Mouse (Mus musculus) forebrain, postnatal 0 days (tissue): Measurements from ENCODE around the gene B4gat1. TPM values are rescaled to one million over a fixed set of nuclear protein-coding genes. Genes with fewer than 3 reads are reported as not detected.

Source experiments
- ATAC-seq: fragments of 200-750 bp; cut with Nextera tagmentation; 2 replicates; pipeline ENCODE4 v1.8.0; 2017; ENCODE audit warnings: mild to moderate bottlenecking, moderate library complexity
- DNase-seq: peaks from one replicate; pipeline ENCODE4 v3.0.0-alpha.2; 2015
- H3K27ac ChIP-seq: fragments of 300-500 bp; sonication (generic); 2 replicates; pipeline ENCODE4 v1.5.1; 2014; ENCODE audit warnings: low read depth, mild to moderate bottlenecking, antibody characterized with exemption, low read length, moderate library complexity, mixed read lengths
- H3K27me3 ChIP-seq: fragments of 300-500 bp; sonication (generic); 2 replicates; pipeline ENCODE4 v1.6.1; 2014; ENCODE audit warnings: mild to moderate bottlenecking, low read length, mixed read lengths; ENCODE audit not compliant: insufficient read depth
- H3K36me3 ChIP-seq: fragments of 300-500 bp; sonication (generic); 2 replicates; pipeline ENCODE4 v1.6.1; 2014; ENCODE audit warnings: mild to moderate bottlenecking, moderate library complexity; ENCODE audit not compliant: insufficient read depth
- H3K4me1 ChIP-seq: fragments of 300-500 bp; sonication (generic); 2 replicates; pipeline ENCODE4 v1.6.1; 2014; ENCODE audit warnings: antibody characterized with exemption; ENCODE audit not compliant: insufficient read depth
- H3K4me2 ChIP-seq: fragments of 300-500 bp; sonication (generic); 2 replicates; pipeline ENCODE4 v1.6.1; 2014; ENCODE audit warnings: low read depth, mild to moderate bottlenecking, moderate library complexity
- H3K4me3 ChIP-seq: fragments of 300-500 bp; sonication (generic); 2 replicates; pipeline ENCODE4 v1.5.1; 2014; ENCODE audit warnings: low read depth, low read length, mixed read lengths
- H3K9ac ChIP-seq: fragments of 300-500 bp; sonication (generic); 2 replicates; pipeline ENCODE4 v1.6.1; 2014; ENCODE audit warnings: mild to moderate bottlenecking
- H3K9me3 ChIP-seq: fragments of 300-500 bp; sonication (generic); 2 replicates; pipeline ENCODE4 v1.6.1; 2016; ENCODE audit warnings: low read length
- CTCF ChIP-seq: sonication (generic); IDR thresholded peaks from 2 replicates; pipeline ENCODE4 v1.5.1; 2016; ENCODE audit warnings: antibody characterized with exemption, control low read depth, low read depth
- WGBS: fragments of 180-500 bp; shearing (Covaris S2); extraction: QIAGEN DNeasy Blood & Tissue Kit; methylation state at CpG from one replicate; pipeline ENCODE4 v1.1.7; 2014; 5-methylcytosine and 5-hydroxymethylcytosine counted together
- polyA plus RNA-seq: library from polyadenylated mRNA; unstranded; fragments of >200 nt; fragmentation: Nextera tagmentation; extraction: Ambion mirVana; gene quantifications from 2 replicates; pipeline ENCODE4 v1.2.1, GENCODE M21; 2015
- total RNA-seq: library from RNA; depleted of rRNA; stranded (reverse); fragments of >200 nt; gene quantifications from 2 replicates; pipeline ENCODE4 v1.2.3, GENCODE M21; 2014

B4gat1 gene
- total and polyA plus RNA-seq, 2 experiments from 2014 or later = 111 to 128 TPM

DNA sequence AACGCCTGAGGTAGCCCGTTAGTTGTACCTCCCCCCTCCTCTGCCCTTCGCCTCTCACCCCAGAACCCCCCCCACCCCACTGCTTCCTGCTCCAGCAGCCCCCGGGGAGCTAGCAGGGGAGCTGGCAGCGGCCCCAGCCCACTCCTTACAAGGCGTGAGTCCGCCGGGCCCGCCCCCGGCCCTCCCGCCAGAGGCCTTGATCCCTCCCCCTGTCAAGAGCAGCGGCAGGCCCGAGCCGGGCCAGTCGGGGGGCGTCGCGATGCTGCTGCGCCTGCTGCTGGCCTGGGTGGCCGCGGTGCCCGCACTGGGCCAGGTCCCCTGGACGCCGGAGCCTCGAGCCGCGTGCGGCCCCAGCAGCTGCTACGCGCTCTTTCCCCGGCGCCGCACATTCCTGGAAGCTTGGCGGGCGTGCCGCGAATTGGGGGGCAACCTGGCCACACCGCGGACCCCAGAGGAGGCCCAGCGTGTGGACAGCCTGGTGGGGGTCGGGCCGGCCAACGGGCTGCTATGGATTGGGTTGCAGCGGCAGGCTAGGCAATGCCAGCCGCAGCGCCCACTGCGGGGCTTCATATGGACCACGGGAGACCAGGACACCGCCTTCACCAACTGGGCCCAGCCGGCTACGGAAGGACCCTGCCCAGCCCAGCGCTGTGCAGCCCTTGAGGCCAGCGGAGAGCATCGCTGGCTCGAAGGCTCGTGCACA is 29.4 kb downstream of the B4gat1 start, which contains the start of gene Cd248:
Cd248 (plus strand) TSS at position 212 of the 703 bp plus-strand sequence.
- Histone ChIP-seq H3K4me1 (peaks cover 17% of the 10 kb centered on the region), H3K9me3 (no peaks in the 10 kb centered on the region), H3K27ac (no peak within 1 kb of the TSS), H3K4me3 (peak within 1 kb of the TSS; percentile 38), H3K27me3 (no peaks in the 10 kb centered on the region), H3K4me2 (peak within 1 kb of the TSS; percentile 86), H3K36me3 (no peaks in the 10 kb centered on the region), H3K9ac (peak within 1 kb of the TSS; percentile 55)
- 3% methylated on average over 49 of the region's 56 CpGs for WGBS
- ATAC-seq (peak; percentile 32), DNase-seq (peak; percentile 60)
- TF ChIP-seq CTCF = no peak

DNA sequence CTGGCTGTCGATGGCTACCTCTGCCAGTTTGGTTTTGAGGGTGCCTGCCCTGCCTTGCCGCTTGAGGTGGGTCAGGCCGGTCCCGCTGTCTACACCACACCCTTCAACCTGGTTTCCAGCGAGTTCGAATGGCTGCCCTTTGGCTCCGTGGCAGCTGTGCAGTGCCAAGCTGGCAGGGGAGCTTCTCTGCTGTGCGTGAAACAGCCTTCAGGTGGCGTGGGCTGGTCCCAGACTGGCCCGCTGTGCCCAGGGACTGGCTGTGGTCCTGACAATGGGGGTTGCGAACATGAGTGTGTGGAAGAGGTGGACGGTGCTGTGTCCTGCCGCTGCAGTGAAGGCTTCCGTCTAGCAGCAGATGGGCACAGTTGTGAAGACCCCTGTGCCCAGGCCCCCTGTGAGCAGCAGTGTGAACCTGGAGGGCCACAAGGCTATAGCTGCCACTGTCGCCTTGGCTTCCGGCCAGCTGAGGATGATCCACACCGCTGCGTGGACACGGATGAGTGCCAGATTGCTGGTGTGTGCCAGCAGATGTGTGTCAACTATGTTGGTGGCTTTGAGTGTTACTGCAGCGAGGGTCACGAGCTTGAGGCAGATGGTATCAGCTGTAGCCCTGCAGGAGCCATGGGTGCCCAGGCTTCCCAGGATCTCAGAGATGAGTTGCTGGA is 30.1 kb downstream of the B4gat1 start:
- H3K9me3 ChIP-seq = no peaks in the 10 kb centered on the region
- no peak for ATAC-seq

DNA sequence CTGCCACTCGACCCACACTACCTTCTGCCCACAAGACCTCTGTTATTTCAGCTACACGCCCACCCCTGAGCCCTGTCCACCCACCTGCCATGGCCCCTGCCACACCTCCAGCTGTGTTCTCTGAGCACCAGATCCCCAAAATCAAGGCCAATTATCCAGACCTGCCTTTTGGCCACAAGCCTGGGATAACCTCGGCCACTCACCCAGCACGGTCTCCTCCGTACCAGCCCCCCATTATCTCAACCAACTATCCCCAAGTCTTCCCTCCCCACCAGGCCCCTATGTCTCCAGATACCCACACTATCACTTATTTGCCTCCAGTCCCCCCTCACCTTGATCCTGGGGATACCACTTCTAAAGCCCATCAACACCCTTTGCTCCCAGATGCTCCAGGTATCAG is 30.9 kb downstream of the B4gat1 start:
- H3K4me1 ChIP-seq = peaks cover 17% of the 10 kb centered on the region
- DNase-seq (no peak), ATAC-seq (no peak)
- TF ChIP-seq CTCF = no peak
- H3K9ac ChIP-seq = no peak overlapping the region
- H3K36me3 ChIP-seq = no peaks in the 10 kb centered on the region
- H3K4me2 ChIP-seq = no peak overlapping the region
- H3K4me3 ChIP-seq = no peak overlapping the region
- no peaks in the 10 kb centered on the region for H3K27me3 ChIP-seq
- WGBS = 87% methylated on average over 5 of the region's 5 CpGs
- no peaks in the 10 kb centered on the region for H3K9me3 ChIP-seq
- H3K27ac ChIP-seq = no peak overlapping the region

More for the DNA sequence above, 30.1 kb downstream of the B4gat1 start:
- H3K27me3 ChIP-seq = no peaks in the 10 kb centered on the region
- peak; percentile 24 for DNase-seq
- H3K27ac ChIP-seq = no peak overlapping the region
- TF ChIP-seq CTCF = peak; percentile 21; the same call in 1 of the 2 replicates
- peak overlapping the region; percentile 55 for H3K9ac ChIP-seq
- peaks cover 17% of the 10 kb centered on the region for H3K4me1 ChIP-seq
- WGBS = 39% methylated on average over 21 of the region's 21 CpGs
- H3K4me2 ChIP-seq = peak overlapping the region; percentile 86
- peak overlapping the region; percentile 38 for H3K4me3 ChIP-seq
- no peaks in the 10 kb centered on the region for H3K36me3 ChIP-seq

DNA sequence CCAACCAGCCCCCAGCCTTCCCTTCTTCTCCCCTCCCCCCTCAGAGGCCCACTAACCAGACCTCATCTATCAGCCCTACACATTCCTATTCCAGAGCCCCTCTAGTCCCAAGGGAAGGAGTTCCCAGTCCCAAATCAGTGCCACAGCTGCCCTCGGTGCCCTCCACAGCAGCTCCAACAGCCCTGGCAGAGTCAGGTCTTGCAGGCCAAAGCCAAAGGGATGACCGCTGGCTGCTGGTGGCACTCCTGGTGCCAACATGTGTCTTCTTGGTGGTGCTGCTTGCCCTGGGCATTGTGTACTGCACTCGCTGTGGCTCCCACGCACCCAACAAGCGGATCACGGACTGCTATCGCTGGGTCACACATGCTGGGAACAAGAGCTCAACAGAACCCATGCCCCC is 31.4 kb downstream of the B4gat1 start:
- H3K27me3 ChIP-seq = no peaks in the 10 kb centered on the region
- H3K4me2 ChIP-seq = no peak overlapping the region
- no peaks in the 10 kb centered on the region for H3K36me3 ChIP-seq
- ATAC-seq (no peak), DNase-seq (no peak)
- no peaks in the 10 kb centered on the region for H3K9me3 ChIP-seq
- peaks cover 17% of the 10 kb centered on the region for H3K4me1 ChIP-seq
- 88% methylated on average over 7 of the region's 7 CpGs for WGBS
- H3K9ac ChIP-seq = no peak overlapping the region
- H3K4me3 ChIP-seq = no peak overlapping the region
- H3K27ac ChIP-seq = no peak overlapping the region
- no peak for TF ChIP-seq CTCF

DNA sequence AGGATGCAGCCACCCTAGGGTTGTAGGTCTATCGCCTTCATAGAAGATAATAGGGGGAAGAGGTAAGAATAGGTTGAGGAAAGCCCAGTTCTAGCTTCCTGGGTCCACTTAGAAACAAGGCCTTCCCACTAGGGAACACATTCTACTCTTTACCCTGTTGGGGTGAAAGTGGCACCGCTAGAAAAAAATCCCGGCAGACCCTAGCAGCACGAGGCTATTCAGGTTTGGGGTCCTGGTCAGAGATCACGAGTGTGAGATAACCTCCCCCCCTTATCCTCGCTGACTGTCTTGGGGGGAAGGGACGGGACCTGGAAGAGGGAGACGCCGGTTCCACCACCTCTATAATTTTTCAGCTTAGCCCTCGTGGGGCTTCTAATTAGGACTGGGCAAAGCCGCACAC is 32.5 kb downstream of the B4gat1 start:
- no peak for TF ChIP-seq CTCF
- ATAC-seq (no peak), DNase-seq (no peak)
- Histone ChIP-seq H3K4me2 (peak overlapping the region; percentile 83), H3K9me3 (no peaks in the 10 kb centered on the region), H3K27me3 (no peaks in the 10 kb centered on the region), H3K27ac (peak overlapping the region; percentile 51; the same call in 1 of the 2 replicates), H3K4me3 (peak overlapping the region; percentile 42), H3K4me1 (peaks cover 17% of the 10 kb centered on the region), H3K36me3 (no peaks in the 10 kb centered on the region), H3K9ac (peak overlapping the region; percentile 60)
- 14% methylated on average over 11 of the region's 11 CpGs for WGBS

DNA sequence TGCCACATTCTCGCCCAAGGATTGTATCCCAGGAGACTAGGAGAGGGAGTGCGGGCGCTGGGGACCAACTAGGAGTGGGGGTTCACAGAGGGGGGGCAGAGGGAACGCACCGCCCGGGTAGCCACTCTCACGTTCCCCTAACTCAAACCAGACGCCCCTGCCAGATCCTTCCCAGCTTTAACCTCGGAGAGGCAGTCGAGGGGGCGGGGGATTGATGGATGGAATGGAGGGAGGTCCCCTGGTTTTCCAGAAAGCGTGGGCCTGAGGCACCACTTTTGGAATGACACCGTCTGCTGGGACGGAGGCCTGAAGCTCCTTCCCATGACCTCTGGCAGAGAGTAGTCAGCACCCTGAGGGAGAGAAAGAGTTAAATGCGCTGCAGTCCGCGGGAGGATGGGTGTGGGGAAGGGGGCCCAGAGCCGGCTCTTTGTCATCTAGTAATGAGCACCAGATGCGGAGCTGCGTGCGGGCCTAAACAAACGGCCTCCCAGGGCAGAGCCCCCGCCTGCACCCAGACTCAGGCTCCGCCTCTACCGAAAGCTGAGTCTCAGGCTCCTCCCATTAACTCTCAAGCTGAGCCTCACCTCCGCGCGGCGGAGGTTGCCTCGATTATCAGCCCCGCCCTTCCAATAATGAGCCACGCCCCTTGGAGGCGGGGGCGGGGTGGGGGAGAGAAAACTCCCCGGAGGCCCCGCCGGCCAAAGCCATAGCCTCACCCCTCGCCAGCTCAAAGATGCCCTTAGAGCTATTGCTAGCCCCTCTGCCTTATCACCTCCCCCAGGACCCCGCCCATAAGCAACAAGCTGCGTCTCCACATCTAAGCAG is 33.1 kb downstream of the B4gat1 start:
- peak overlapping the region; percentile 83 for H3K4me2 ChIP-seq
- peak; percentile 82 for ATAC-seq
- peak overlapping the region; percentile 51 for H3K27ac ChIP-seq
- H3K27me3 ChIP-seq = no peaks in the 10 kb centered on the region
- peak overlapping the region; percentile 42 for H3K4me3 ChIP-seq
- H3K9ac ChIP-seq = peak overlapping the region; percentile 60
- 1% methylated on average over 40 of the region's 40 CpGs for WGBS
- no peak for TF ChIP-seq CTCF
- DNase-seq = peak; percentile 76
- no peaks in the 10 kb centered on the region for H3K9me3 ChIP-seq
- H3K36me3 ChIP-seq = no peaks in the 10 kb centered on the region
- H3K4me1 ChIP-seq = peaks cover 17% of the 10 kb centered on the region
